13 mouse cellular contexts compared by ENCODE assay signal in genomic region chr1:119446753-119447283, GRCm38 (mm10).
"Had no signal": no experiment of that assay in that cellular context is flagged by ENCODE, and none has a peak within 500 bp of the region (broad histone marks: within the 10 kb centered on the region; RNA-seq: fewer than 3 reads in every experiment).

No protein-coding gene starts in this region.

- H3K27ac ChIP-seq: kidney, embryonic 15.5 days; left cerebral cortex, adult 2 months; liver, embryonic 13.5 days; lung, embryonic 15.5 days had no signal

- H3K36me3 ChIP-seq: kidney, embryonic 15.5 days; liver, embryonic 13.5 days; lung, embryonic 15.5 days had no signal

- H3K9me3 ChIP-seq: kidney, embryonic 15.5 days; liver, embryonic 13.5 days; lung, embryonic 15.5 days had no signal

- H3K9ac ChIP-seq: kidney, embryonic 15.5 days; liver, embryonic 13.5 days; lung, embryonic 15.5 days had no signal

- DNase-seq: kidney, adult 2 months; kidney, postnatal 10 days; kidney, postnatal 36 days; layer of hippocampus, postnatal 36 days; liver, embryonic 13.5 days; midbrain, embryonic 14.5 days; thymus, adult 2 months; thymus, postnatal 36 days had no signal

- H3K27me3 ChIP-seq: liver, embryonic 13.5 days; lung, embryonic 15.5 days had no signal

- ATAC-seq: intestine, postnatal 0 days had no signal

- H3K4me3 ChIP-seq: kidney, embryonic 15.5 days; left cerebral cortex, adult 2 months; liver, embryonic 13.5 days; lung, embryonic 15.5 days had no signal

- H3K4me1 ChIP-seq: liver, embryonic 13.5 days; lung, embryonic 15.5 days had no signal

- H3K4me2 ChIP-seq: kidney, embryonic 15.5 days; liver, embryonic 13.5 days; lung, embryonic 15.5 days; midbrain, embryonic 11.5 days had no signal
